Mouse (Mus musculus) liver, embryonic 11.5 days (tissue): ENCODE measurements around the gene Pim3. TPM values are rescaled to one million over a fixed set of nuclear protein-coding genes. Genes with fewer than 3 reads are reported as not detected.
A peak's percentile ranks its signal among the peaks of the same experiment; 100 is the strongest.

Experiments
- ATAC-seq: fragments of 200-750 bp; cut with Nextera tagmentation; replicated peaks from 2 replicates; pipeline ENCODE4 v1.8.0; 2017; ENCODE audit warnings: moderate number of reproducible peaks, mild to moderate bottlenecking, moderate TSS enrichment, moderate library complexity; ENCODE audit not compliant: low FRiP score
- DNase-seq: peaks from one replicate; pipeline ENCODE4 v3.0.0-alpha.2; 2017; ENCODE audit warnings: low spot score
- H3K27ac ChIP-seq: fragments of 300-500 bp; sonication (generic); 2 replicates; pipeline ENCODE4 v1.5.1; 2014; ENCODE audit warnings: mild to moderate bottlenecking, low read depth, low read length, control low read depth
- H3K27me3 ChIP-seq: fragments of 300-500 bp; sonication (generic); replicated peaks from 2 replicates; pipeline ENCODE4 v1.6.1; 2014; ENCODE audit warnings: low read length, mixed read lengths; ENCODE audit not compliant: control insufficient read depth, insufficient read depth
- H3K36me3 ChIP-seq: fragments of 300-500 bp; sonication (generic); 2 replicates; pipeline ENCODE4 v1.6.1; 2014; ENCODE audit warnings: mild to moderate bottlenecking, low read length, moderate library complexity, mixed read lengths; ENCODE audit not compliant: control insufficient read depth, insufficient read depth
- H3K4me1 ChIP-seq: fragments of 300-500 bp; sonication (generic); replicated peaks from 2 replicates; pipeline ENCODE4 v1.6.1; 2014; ENCODE audit warnings: low read length, mixed read lengths; ENCODE audit not compliant: control insufficient read depth, insufficient read depth
- H3K4me2 ChIP-seq: fragments of 300-500 bp; sonication (generic); 2 replicates; pipeline ENCODE4 v1.6.1; 2014; ENCODE audit warnings: mild to moderate bottlenecking, control low read depth, moderate library complexity
- H3K4me3 ChIP-seq: fragments of 300-500 bp; sonication (generic); 2 replicates; pipeline ENCODE4 v1.5.1; 2014; ENCODE audit warnings: low read depth, low read length, control low read depth
- H3K9ac ChIP-seq: fragments of 300-500 bp; sonication (generic); 2 replicates; pipeline ENCODE4 v1.6.1; 2014; ENCODE audit warnings: low read depth, low read length, control low read depth
- H3K9me3 ChIP-seq: fragments of 300-500 bp; sonication (generic); 2 replicates; pipeline ENCODE4 v1.6.1; 2016; ENCODE audit warnings: low read length, inconsistent platforms, mixed read lengths; ENCODE audit not compliant: control insufficient read depth
- WGBS: fragments of 180-500 bp; shearing (Covaris S2); extraction: QIAGEN DNeasy Blood & Tissue Kit; methylation state at CpG from one replicate; pipeline ENCODE4 v1.1.7; 2014; 5-methylcytosine and 5-hydroxymethylcytosine counted together
- polyA plus RNA-seq: library from polyadenylated mRNA; unstranded; fragments of >200 nt; fragmentation: Nextera tagmentation; extraction: Ambion mirVana; gene quantifications from 2 replicates; pipeline ENCODE4 v1.2.1, GENCODE M21; 2014

Pim3 gene
- polyA plus RNA-seq, 1 experiment from 2014 or later: 35.9 TPM

- Histone ChIP-seq H3K4me1 (peaks cover 7% of the 10 kb centered on the region), H3K36me3 (no peaks in the 10 kb centered on the region), H3K4me3 (peak overlapping the region; percentile 59), H3K9me3 (no peaks in the 10 kb centered on the region), H3K9ac (peak overlapping the region; percentile 60), H3K27me3 (peaks cover 3% of the 10 kb centered on the region; the same call in 1 of the 2 replicates), H3K27ac (no peak overlapping the region), H3K4me2 (peak overlapping the region; percentile 97)
- WGBS: 3% methylated on average over 41 of the region's 41 CpGs
- ATAC-seq (peak; percentile 90), DNase-seq (peak; percentile 82)
Observed at GRCm38 (mm10) chr15:88890751-88891675, 29.0 kb downstream of the Pim3 start.

GRCm38 (mm10) chr15:88891676-88892040 lies 29.7 kb downstream of the Pim3 start:
- Histone ChIP-seq H3K9ac (no peak overlapping the region), H3K27ac (no peak overlapping the region), H3K4me2 (peak overlapping the region; percentile 97), H3K36me3 (no peaks in the 10 kb centered on the region), H3K4me3 (peak overlapping the region; percentile 59), H3K9me3 (no peaks in the 10 kb centered on the region), H3K4me1 (peaks cover 7% of the 10 kb centered on the region), H3K27me3 (peaks cover 3% of the 10 kb centered on the region; the same call in 1 of the 2 replicates)
- DNase-seq (no peak), ATAC-seq (no peak)
- 62% methylated on average over 8 of the region's 8 CpGs for WGBS

- Histone ChIP-seq H3K9ac (no peak overlapping the region), H3K9me3 (no peaks in the 10 kb centered on the region), H3K36me3 (no peaks in the 10 kb centered on the region), H3K4me1 (peaks cover 7% of the 10 kb centered on the region), H3K4me2 (no peak overlapping the region), H3K27me3 (peaks cover 3% of the 10 kb centered on the region; the same call in 1 of the 2 replicates), H3K4me3 (no peak overlapping the region), H3K27ac (no peak overlapping the region)
- no peak for ATAC-seq
- WGBS: 68% methylated on average over 1 of the region's 1 CpGs
- DNase-seq: no peak
Observed at GRCm38 (mm10) chr15:88892252-88892651, 30.3 kb downstream of the Pim3 start.

- peaks cover 7% of the 10 kb centered on the region for H3K4me1 ChIP-seq
- no peaks in the 10 kb centered on the region for H3K9me3 ChIP-seq
- H3K4me3 ChIP-seq: no peak overlapping the region
- H3K4me2 ChIP-seq: no peak overlapping the region
- no peak overlapping the region for H3K27ac ChIP-seq
- no peak for ATAC-seq
- WGBS: 73% methylated on average over 5 of the region's 5 CpGs
- DNase-seq: no peak
- H3K9ac ChIP-seq: no peak overlapping the region
- no peaks in the 10 kb centered on the region for H3K36me3 ChIP-seq
- H3K27me3 ChIP-seq: peaks cover 3% of the 10 kb centered on the region; the same call in 1 of the 2 replicates
Observed at GRCm38 (mm10) chr15:88892876-88893275, 30.9 kb downstream of the Pim3 start.

- no peak overlapping the region for H3K4me2 ChIP-seq
- ATAC-seq: no peak
- H3K27ac ChIP-seq: no peak overlapping the region
- peaks cover 5% of the 10 kb centered on the region; the same call in 1 of the 2 replicates for H3K4me1 ChIP-seq
- H3K27me3 ChIP-seq: peaks cover 3% of the 10 kb centered on the region; the same call in 1 of the 2 replicates
- 57% methylated on average over 7 of the region's 7 CpGs for WGBS
- no peak for DNase-seq
- H3K9me3 ChIP-seq: no peaks in the 10 kb centered on the region
- no peak overlapping the region for H3K4me3 ChIP-seq
- H3K9ac ChIP-seq: no peak overlapping the region
- no peaks in the 10 kb centered on the region for H3K36me3 ChIP-seq
Observed at GRCm38 (mm10) chr15:88895119-88895518, 33.1 kb downstream of the Pim3 start.

- ATAC-seq (no peak), DNase-seq (no peak)
- Histone ChIP-seq H3K27ac (no peak overlapping the region), H3K4me2 (no peak overlapping the region), H3K4me1 (peaks cover 5% of the 10 kb centered on the region; the same call in 1 of the 2 replicates), H3K9me3 (no peaks in the 10 kb centered on the region), H3K4me3 (no peak overlapping the region), H3K36me3 (no peaks in the 10 kb centered on the region), H3K9ac (no peak overlapping the region), H3K27me3 (no peaks in the 10 kb centered on the region; the same call in 1 of the 2 replicates)
- WGBS: 76% methylated on average over 6 of the region's 6 CpGs
Observed at GRCm38 (mm10) chr15:88895891-88896290, 33.9 kb downstream of the Pim3 start.

GRCm38 (mm10) chr15:88896341-88896980 lies 34.5 kb downstream of the Pim3 start:
- no peak for DNase-seq

GRCm38 (mm10) chr15:88902200-88902875 lies 40.4 kb downstream of the Pim3 start:
- DNase-seq (no peak), ATAC-seq (no peak)
- Histone ChIP-seq H3K9ac (no peak overlapping the region), H3K27ac (no peak overlapping the region), H3K4me2 (no peak overlapping the region), H3K4me3 (no peak overlapping the region), H3K36me3 (no peaks in the 10 kb centered on the region), H3K27me3 (no peaks in the 10 kb centered on the region), H3K9me3 (no peaks in the 10 kb centered on the region), H3K4me1 (no peaks in the 10 kb centered on the region)
- 77% methylated on average over 15 of the region's 15 CpGs for WGBS

More at GRCm38 (mm10) chr15:88896341-88896980, 34.5 kb downstream of the Pim3 start:
- Histone ChIP-seq H3K4me3 (no peak overlapping the region), H3K9me3 (no peaks in the 10 kb centered on the region), H3K4me1 (peaks cover 1% of the 10 kb centered on the region; the same call in 1 of the 2 replicates), H3K27me3 (no peaks in the 10 kb centered on the region; the same call in 1 of the 2 replicates), H3K27ac (no peak overlapping the region), H3K4me2 (no peak overlapping the region), H3K36me3 (no peaks in the 10 kb centered on the region), H3K9ac (no peak overlapping the region)
- WGBS: 75% methylated on average over 10 of the region's 10 CpGs
- no peak for ATAC-seq
